Mouse (Mus musculus) G1E (cell line): ENCODE data around the gene Rgs2. TPM values are rescaled to one million over a fixed set of nuclear protein-coding genes. Genes with fewer than 3 reads are reported as not detected.

Experiments used
- ATAC-seq: 2 replicates; pipeline ENCODE4 v1.8.0; 2016; ENCODE audit warnings: mild to moderate bottlenecking; ENCODE audit not compliant: insufficient number of reproducible peaks, poor library complexity, low FRiP score, severe bottlenecking; ENCODE audit errors: extremely low read depth
- DNase-seq: peaks from one replicate; pipeline ENCODE4 v3.0.0; 2012; ENCODE audit warnings: low spot score
- H3K27me3 ChIP-seq: 2 replicates; pipeline ENCODE4 v1.6.1; 2012; ENCODE audit warnings: mild to moderate bottlenecking, low read length, inconsistent platforms; ENCODE audit not compliant: insufficient read depth
- H3K36me3 ChIP-seq: replicated peaks from 2 replicates; pipeline ENCODE3; 2012; ENCODE audit warnings: mild to moderate bottlenecking, inconsistent platforms
- H3K4me1 ChIP-seq: 2 replicates; pipeline ENCODE4 v1.6.1; 2012; ENCODE audit warnings: low read depth, low read length, inconsistent platforms, mixed read lengths; ENCODE audit not compliant: insufficient read depth
- H3K4me3 ChIP-seq: 2 replicates; pipeline ENCODE4 v1.5.1; 2012; ENCODE audit warnings: low read depth, mild to moderate bottlenecking, inconsistent platforms, low read length, moderate library complexity, mixed read lengths
- H3K9me3 ChIP-seq: replicated peaks from 2 replicates; pipeline ENCODE4 v1.6.1; 2012; ENCODE audit warnings: inconsistent platforms
- CTCF ChIP-seq: IDR thresholded peaks from 2 replicates; pipeline ENCODE4 v1.5.1; 2012; ENCODE audit warnings: low read depth, low read length, inconsistent platforms, mixed read lengths
- GATA1 ChIP-seq: IDR thresholded peaks from 2 replicates; pipeline ENCODE4 v1.6.1; 2012; ENCODE audit warnings: borderline replicate concordance, low read length, inconsistent platforms, mixed read lengths
- GATA2 ChIP-seq: IDR thresholded peaks from 2 replicates; pipeline ENCODE4 v1.6.1; 2012; ENCODE audit warnings: low read depth, low read length, inconsistent platforms, borderline replicate concordance
- POLR2AphosphoS5 ChIP-seq: IDR thresholded peaks from 2 replicates; pipeline ENCODE4 v1.6.1; 2012; ENCODE audit warnings: low read depth, low read length, inconsistent platforms; ENCODE audit not compliant: insufficient replicate concordance
- TAL1 ChIP-seq: conservative IDR thresholded peaks from 2 replicates; pipeline ENCODE4 v1.6.1; 2012; ENCODE audit warnings: low read depth, low read length, inconsistent platforms, mixed read lengths
- polyA plus RNA-seq: library from polyadenylated mRNA; stranded (reverse); fragments of >175 nt; gene quantifications from 2 replicates; pipeline ENCODE4 v1.2.3, GENCODE M21; 2012
- total RNA-seq, 2 experiments: library from RNA; stranded (forward) in 1 of 2; stranded (reverse) in 1 of 2; fragments of 200-1000 nt in 1 of 2; fragments of >200 nt in 1 of 2; fragmentation: Nextera tagmentation in 1 of 2; gene quantifications; 2 replicates each; pipeline ENCODE4 v1.2.3; 2014 to 2017

The Rgs2 gene
- total RNA-seq (2014; fragmentation: Nextera tagmentation) (not detected in 2 replicates), total RNA-seq (2017) (0.64 and 0.66 TPM in 2 replicates), polyA plus RNA-seq (0.02 and 0.11 TPM in 2 replicates)

DNA sequence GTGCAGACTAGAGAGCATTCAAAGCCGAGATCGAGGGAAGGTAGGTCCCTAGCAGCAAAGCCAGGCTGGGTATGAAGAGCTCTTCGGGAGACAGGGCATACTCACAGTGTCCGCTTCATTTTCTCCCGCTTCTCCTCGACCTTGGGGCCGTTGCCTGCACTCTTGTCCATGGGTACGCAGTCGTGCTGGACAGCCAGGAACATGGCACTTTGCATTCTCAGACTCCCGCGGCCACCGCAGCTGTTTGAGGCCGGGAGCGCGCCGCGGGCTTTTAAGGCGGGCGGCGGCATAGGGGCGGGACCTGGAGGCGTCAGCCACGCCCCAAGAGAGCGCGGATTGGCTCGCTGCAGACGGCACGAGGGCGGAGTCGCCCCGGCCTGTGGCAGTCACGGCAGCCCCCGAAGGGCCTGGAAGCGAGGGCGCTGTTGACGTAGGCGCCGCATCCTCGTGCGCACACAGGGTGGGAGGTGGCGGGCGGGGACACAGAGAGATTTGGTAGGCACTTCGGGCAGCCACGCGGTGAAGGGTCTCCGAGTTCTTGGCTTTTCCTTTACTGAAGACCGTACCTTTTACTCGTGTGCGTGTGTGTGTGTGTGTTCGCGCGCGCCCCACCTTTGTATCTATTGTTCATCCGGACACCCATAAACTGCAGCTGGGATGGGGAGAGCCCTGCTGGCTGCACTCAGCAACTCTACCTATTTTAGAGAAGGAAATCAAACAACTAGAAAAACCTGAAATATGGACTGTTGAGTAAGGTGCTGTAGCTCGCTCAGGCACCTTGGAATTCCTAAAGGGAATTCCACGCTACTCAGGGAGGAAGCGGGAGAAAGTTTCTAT, at the start of gene Rgs2:
Rgs2 (minus strand) TSS at position 258 of the 837 bp plus-strand sequence.
- 0 out of 2 replicates have a peak within 1 kb of the TSS, but pooled peaks have one; percentile 11 for H3K4me3 ChIP-seq
- peaks cover 6% of the 10 kb centered on the region for H3K9me3 ChIP-seq
- ATAC-seq (no peak), DNase-seq (no peak)
- no peaks in the 10 kb centered on the region; the same call in 1 of the 2 replicates for H3K27me3 ChIP-seq
- H3K4me1 ChIP-seq: peaks cover 9% of the 10 kb centered on the region
- no peak for TF ChIP-seq POLR2AphosphoS5
- TF ChIP-seq GATA1: no peak
- no peak for TF ChIP-seq TAL1
- no peak for TF ChIP-seq CTCF
- no peak for TF ChIP-seq GATA2
- no peaks in the 10 kb centered on the region for H3K36me3 ChIP-seq

DNA sequence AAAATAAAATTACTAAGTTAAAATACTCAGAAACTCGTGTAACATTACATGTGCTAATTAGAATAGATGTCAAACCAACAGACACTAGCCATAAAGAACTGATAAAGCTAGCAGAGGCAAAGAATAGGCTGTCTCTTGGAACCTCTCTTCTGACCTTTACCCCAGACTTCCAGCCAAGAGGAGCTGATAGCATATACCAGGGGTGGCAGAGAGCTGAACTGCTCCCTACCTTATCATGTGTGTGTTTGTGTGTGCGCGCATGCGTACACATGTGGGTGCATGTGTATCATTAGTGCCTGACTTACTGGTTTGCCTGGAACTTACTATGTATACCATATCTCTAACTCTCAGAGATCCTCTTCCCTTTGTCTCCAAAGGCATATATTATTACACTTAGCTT, 49.4 kb upstream of the Rgs2 start:
- H3K9me3 ChIP-seq: no peaks in the 10 kb centered on the region
- DNase-seq (no peak), ATAC-seq (no peak)
- no peaks in the 10 kb centered on the region for H3K4me1 ChIP-seq
- H3K4me3 ChIP-seq: no peak overlapping the region
- H3K36me3 ChIP-seq: no peaks in the 10 kb centered on the region
- H3K27me3 ChIP-seq: no peaks in the 10 kb centered on the region
- no peak for TF ChIP-seq CTCF
- TF ChIP-seq GATA2: no peak
- no peak for TF ChIP-seq GATA1
- TF ChIP-seq TAL1: no peak
- no peak for TF ChIP-seq POLR2AphosphoS5

- Histone ChIP-seq H3K4me3 (no peak overlapping the region), H3K4me1 (no peaks in the 10 kb centered on the region), H3K36me3 (no peaks in the 10 kb centered on the region), H3K27me3 (peaks cover 2% of the 10 kb centered on the region; the same call in 1 of the 2 replicates), H3K9me3 (no peaks in the 10 kb centered on the region)
- DNase-seq (no peak), ATAC-seq (no peak)
- TF ChIP-seq POLR2AphosphoS5 (no peak), CTCF (no peak), GATA1 (no peak), TAL1 (no peak), GATA2 (no peak)
Observed at GRCm38 (mm10) chr1:144041826-144042225, 37.9 kb upstream of the Rgs2 start.

DNA sequence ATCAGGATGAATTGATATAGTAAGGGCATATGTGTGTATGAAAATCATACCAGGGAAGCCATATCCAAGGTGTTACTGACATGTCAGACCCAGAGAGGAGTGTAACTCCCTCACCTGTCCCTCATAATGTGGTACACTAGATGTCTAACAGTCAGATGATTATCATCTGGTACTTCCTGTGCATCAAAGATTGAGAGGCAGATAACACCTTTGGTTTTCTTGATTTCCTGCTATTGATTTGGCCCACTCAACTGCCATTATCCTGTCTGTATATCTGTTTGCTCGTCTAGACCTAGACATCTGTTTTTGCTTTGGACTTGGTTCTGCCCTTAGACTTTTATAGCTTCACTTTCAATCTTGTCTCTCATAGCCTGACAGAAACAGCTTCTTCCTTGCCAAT, 29.5 kb upstream of the Rgs2 start:
- Histone ChIP-seq H3K27me3 (no peaks in the 10 kb centered on the region), H3K9me3 (no peaks in the 10 kb centered on the region), H3K4me3 (no peak overlapping the region), H3K4me1 (no peaks in the 10 kb centered on the region), H3K36me3 (no peaks in the 10 kb centered on the region)
- TF ChIP-seq CTCF (no peak), GATA2 (no peak), GATA1 (no peak), POLR2AphosphoS5 (no peak), TAL1 (no peak)
- ATAC-seq (no peak), DNase-seq (no peak)

DNA sequence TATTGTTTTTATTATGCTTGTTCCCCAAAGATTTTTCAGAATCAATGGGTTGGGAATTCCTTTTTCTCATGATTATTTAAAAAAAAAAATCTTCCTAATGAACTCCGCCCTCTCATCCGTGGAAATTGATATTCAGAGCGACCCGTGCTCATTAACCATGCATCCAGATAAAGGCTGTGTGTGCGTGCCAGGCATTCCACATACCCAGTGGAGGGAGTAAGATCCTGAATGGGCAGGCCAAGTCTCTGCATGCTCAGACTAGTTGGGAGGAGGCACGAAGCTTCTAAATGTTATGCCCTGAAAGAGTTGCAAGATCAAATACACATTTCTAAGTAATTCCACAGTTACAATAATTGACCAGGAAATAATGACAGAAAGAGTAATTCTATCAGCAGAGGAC, 26.5 kb upstream of the Rgs2 start:
- Histone ChIP-seq H3K4me1 (no peaks in the 10 kb centered on the region), H3K36me3 (no peaks in the 10 kb centered on the region), H3K4me3 (no peak overlapping the region), H3K27me3 (no peaks in the 10 kb centered on the region), H3K9me3 (no peaks in the 10 kb centered on the region)
- no peak for ATAC-seq
- DNase-seq: no peak
- TF ChIP-seq CTCF: no peak
- TF ChIP-seq GATA2: no peak
- no peak for TF ChIP-seq GATA1
- TF ChIP-seq POLR2AphosphoS5: no peak
- TF ChIP-seq TAL1: no peak

- no peaks in the 10 kb centered on the region for H3K27me3 ChIP-seq
- TF ChIP-seq POLR2AphosphoS5: no peak
- no peak for TF ChIP-seq TAL1
- TF ChIP-seq GATA1: no peak
- no peak for TF ChIP-seq CTCF
- no peak for TF ChIP-seq GATA2
- H3K4me3 ChIP-seq: no peak overlapping the region
- ATAC-seq (no peak), DNase-seq (no peak)
- no peaks in the 10 kb centered on the region for H3K9me3 ChIP-seq
- H3K36me3 ChIP-seq: no peaks in the 10 kb centered on the region
- H3K4me1 ChIP-seq: no peaks in the 10 kb centered on the region
Observed at GRCm38 (mm10) chr1:144029679-144030078, 25.7 kb upstream of the Rgs2 start.
